Mouse (Mus musculus): ENCODE measurements at regions not wholly inside any gene's neighbourhood (a gene's known extent, or its start where the extent isn't known, plus 50 kb on each side); places are given as distances from the start of the nearest gene placed in this dataset.

DNA sequence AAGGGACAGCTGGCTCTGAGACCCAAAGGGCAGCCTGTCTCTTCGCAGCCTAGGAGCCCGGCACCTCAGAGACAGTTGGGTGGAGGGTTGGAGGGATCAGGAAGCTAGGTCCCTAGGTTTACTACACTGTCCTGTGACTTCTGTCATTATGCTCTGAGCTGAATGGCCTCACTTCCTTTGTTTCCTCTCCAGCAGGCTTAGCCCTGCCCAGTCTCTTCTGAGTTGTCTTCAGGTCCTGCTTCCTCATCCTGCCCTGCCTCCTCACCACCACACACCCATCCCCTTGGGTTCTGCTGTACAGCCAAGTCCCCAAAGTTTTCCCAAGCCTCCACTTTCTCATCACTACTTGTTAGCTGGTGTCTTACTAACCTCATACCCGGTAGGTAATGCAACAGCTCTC, 122.7 kb upstream of the Ccdc122 start:
- Histone ChIP-seq H3K27ac (ENCODE audit: insufficient read depth, low read length) (no peak overlapping the region), H3K9ac (ENCODE audit: low read depth, poor library complexity, severe bottlenecking) (no peak overlapping the region)
- no peak for TF ChIP-seq POLR2A (IDR thresholded peaks at IDR 0.05; ENCODE audit: insufficient read depth, low read length)
- TF ChIP-seq EP300 (IDR thresholded peaks at IDR 0.05; ENCODE audit: insufficient read depth, low read depth, low read length) = no peak
- no peak for TF ChIP-seq CTCF (IDR thresholded peaks at IDR 0.05; ENCODE audit: low read depth, low read length)

DNA sequence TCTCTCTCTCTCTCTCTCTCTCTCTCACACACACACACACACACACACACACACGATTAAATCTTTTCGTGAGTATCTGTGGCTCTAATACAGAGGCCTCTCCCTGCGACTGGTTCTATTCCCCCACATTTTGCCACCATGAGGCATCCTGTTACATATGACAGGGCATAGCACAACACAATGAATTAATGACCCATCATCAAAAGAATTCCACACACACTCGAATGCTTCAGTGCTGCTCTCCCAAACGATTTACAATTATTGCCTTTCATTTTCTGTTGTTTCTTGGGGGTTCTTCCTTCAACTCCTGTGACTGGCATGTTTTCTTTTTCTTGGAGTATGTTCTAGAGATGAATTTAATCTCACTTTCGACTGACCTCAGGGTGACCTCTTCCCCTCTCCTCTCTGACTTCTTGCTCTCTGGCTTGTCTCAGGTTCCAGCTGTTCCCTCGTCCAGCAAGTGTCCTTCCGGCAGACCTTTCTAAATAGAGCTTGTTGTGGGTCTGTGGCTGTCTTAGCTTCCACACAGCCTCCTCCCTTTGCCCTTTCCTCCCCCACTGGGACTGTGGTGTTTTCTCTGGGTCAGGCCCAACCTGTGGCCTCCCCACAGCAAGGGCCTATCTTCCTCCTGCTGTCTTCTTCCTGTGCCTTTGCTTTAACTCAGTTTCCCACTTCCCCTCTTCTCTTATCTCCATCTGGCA, 124.1 kb upstream of the Ccdc122 start:
- no peak overlapping the region for H3K27ac ChIP-seq (ENCODE audit: insufficient read depth, low read length)
- TF ChIP-seq CTCF (IDR thresholded peaks at IDR 0.05; ENCODE audit: low read depth, low read length) (no peak), POLR2A (IDR thresholded peaks at IDR 0.05; ENCODE audit: insufficient read depth, low read length) (no peak), EP300 (IDR thresholded peaks at IDR 0.05; ENCODE audit: insufficient read depth, low read depth, low read length) (no peak)

More for the DNA sequence above, 122.7 kb upstream of the Ccdc122 start:
- H3K9me3 ChIP-seq (replicated peaks; ENCODE audit: control insufficient read depth, insufficient read depth, low read length, poor library complexity, severe bottlenecking) = no peaks in the 10 kb centered on the region
- H3K27me3 ChIP-seq (ENCODE audit: control insufficient read depth, insufficient read depth, low read length, poor library complexity, severe bottlenecking) = no peaks in the 10 kb centered on the region
- no peaks in the 10 kb centered on the region for H3K4me1 ChIP-seq (ENCODE audit: control insufficient read depth, insufficient read depth, low read length)
- no peak overlapping the region for H3K4me3 ChIP-seq (ENCODE audit: low read depth, low read length)
- no peaks in the 10 kb centered on the region for H3K36me3 ChIP-seq (ENCODE audit: control insufficient read depth, insufficient read depth, low read length, poor library complexity, severe bottlenecking)

DNA sequence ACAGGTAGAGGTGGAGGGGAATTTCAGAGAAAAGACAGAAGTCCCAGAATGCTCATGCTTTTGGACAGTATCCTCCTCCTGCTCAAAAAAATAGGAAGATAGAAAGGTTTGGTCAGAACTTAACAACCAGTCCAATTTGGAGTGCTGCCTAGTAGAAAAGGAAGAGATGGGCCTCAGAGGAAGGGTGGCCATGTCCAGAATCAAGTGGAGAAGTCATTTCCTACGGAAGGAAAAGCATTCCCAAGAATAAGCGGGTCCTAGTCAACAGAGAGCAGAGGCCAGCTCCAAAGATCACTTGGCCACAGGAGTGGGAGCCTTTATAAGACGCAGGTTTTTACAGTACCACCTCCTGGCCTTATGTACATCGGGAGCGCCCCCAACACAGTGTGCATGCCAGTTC, 125.3 kb upstream of the Ccdc122 start:
- TF ChIP-seq POLR2A (IDR thresholded peaks at IDR 0.05; ENCODE audit: insufficient read depth, low read length) (no peak), CTCF (IDR thresholded peaks at IDR 0.05; ENCODE audit: low read depth, low read length) (no peak), EP300 (IDR thresholded peaks at IDR 0.05; ENCODE audit: insufficient read depth, low read depth, low read length) (no peak)
- no peaks in the 10 kb centered on the region for H3K27me3 ChIP-seq (ENCODE audit: control insufficient read depth, insufficient read depth, low read length, poor library complexity, severe bottlenecking)
- H3K27ac ChIP-seq (ENCODE audit: insufficient read depth, low read length) = no peak overlapping the region
- H3K9ac ChIP-seq (ENCODE audit: low read depth, poor library complexity, severe bottlenecking) = no peak overlapping the region
- H3K9me3 ChIP-seq (replicated peaks; ENCODE audit: control insufficient read depth, insufficient read depth, low read length, poor library complexity, severe bottlenecking) = no peaks in the 10 kb centered on the region
- H3K4me3 ChIP-seq (ENCODE audit: low read depth, low read length) = no peak overlapping the region
- H3K4me1 ChIP-seq (ENCODE audit: control insufficient read depth, insufficient read depth, low read length) = no peaks in the 10 kb centered on the region
- H3K36me3 ChIP-seq (ENCODE audit: control insufficient read depth, insufficient read depth, low read length, poor library complexity, severe bottlenecking) = no peaks in the 10 kb centered on the region

More for the DNA sequence above, 124.1 kb upstream of the Ccdc122 start:
- Histone ChIP-seq H3K9me3 (replicated peaks; ENCODE audit: control insufficient read depth, insufficient read depth, low read length, poor library complexity, severe bottlenecking) (no peaks in the 10 kb centered on the region), H3K9ac (ENCODE audit: low read depth, poor library complexity, severe bottlenecking) (no peak overlapping the region), H3K36me3 (ENCODE audit: control insufficient read depth, insufficient read depth, low read length, poor library complexity, severe bottlenecking) (no peaks in the 10 kb centered on the region), H3K4me3 (ENCODE audit: low read depth, low read length) (no peak overlapping the region), H3K4me1 (ENCODE audit: control insufficient read depth, insufficient read depth, low read length) (no peaks in the 10 kb centered on the region), H3K27me3 (ENCODE audit: control insufficient read depth, insufficient read depth, low read length, poor library complexity, severe bottlenecking) (no peaks in the 10 kb centered on the region)

DNA sequence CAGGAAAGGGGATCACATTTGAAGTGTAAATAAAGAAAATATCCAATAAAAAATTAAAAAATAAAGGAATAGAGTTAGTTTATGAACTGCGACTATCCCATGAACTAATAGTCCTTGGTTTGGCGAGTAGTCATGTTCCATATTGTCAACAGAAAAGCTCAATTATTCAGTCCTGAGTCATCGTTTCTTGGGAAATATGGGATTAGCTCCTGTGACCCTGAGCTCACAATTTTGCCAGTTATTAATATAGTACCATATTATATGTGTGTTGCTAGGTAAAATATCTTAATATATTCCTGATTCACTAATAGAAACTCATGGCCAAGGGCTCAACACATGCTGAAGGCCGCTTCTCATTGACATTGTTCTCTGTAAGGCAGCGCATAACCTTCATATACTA, 126.4 kb upstream of the Ccdc122 start:
- H3K27me3 ChIP-seq (ENCODE audit: control insufficient read depth, insufficient read depth, low read length, poor library complexity, severe bottlenecking) = no peaks in the 10 kb centered on the region
- TF ChIP-seq POLR2A (IDR thresholded peaks at IDR 0.05; ENCODE audit: insufficient read depth, low read length) (no peak), EP300 (IDR thresholded peaks at IDR 0.05; ENCODE audit: insufficient read depth, low read depth, low read length) (no peak), CTCF (IDR thresholded peaks at IDR 0.05; ENCODE audit: low read depth, low read length) (no peak)
- no peak overlapping the region for H3K9ac ChIP-seq (ENCODE audit: low read depth, poor library complexity, severe bottlenecking)

DNA sequence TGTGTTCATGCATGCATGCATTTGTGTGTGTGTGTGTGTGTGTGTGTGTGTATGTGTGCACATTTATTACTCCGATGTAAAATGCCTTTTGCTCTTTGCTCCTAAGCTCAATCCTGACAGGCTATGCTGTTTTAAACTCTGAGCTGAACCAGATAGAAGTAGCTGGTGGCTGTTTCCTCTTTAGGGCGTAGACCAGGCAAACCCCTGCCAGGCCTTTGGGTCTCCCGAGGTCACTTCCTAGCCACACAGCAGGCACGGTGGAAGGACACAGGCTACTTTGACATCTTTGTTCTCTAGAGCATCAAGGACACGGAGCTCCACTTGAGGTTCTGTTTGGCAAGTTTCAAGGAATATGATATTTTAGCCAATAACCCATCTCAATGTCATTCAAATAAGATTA, 128.6 kb upstream of the Ccdc122 start:
- TF ChIP-seq POLR2A (IDR thresholded peaks at IDR 0.05; ENCODE audit: insufficient read depth, low read length) (no peak), EP300 (IDR thresholded peaks at IDR 0.05; ENCODE audit: insufficient read depth, low read depth, low read length) (no peak), CTCF (IDR thresholded peaks at IDR 0.05; ENCODE audit: low read depth, low read length) (no peak)
- H3K4me3 ChIP-seq (ENCODE audit: low read depth, low read length) = no peak overlapping the region

More for the DNA sequence above, 126.4 kb upstream of the Ccdc122 start:
- H3K36me3 ChIP-seq (ENCODE audit: control insufficient read depth, insufficient read depth, low read length, poor library complexity, severe bottlenecking) = no peaks in the 10 kb centered on the region
- no peaks in the 10 kb centered on the region for H3K9me3 ChIP-seq (replicated peaks; ENCODE audit: control insufficient read depth, insufficient read depth, low read length, poor library complexity, severe bottlenecking)
- no peak overlapping the region for H3K4me3 ChIP-seq (ENCODE audit: low read depth, low read length)
- H3K27ac ChIP-seq (ENCODE audit: insufficient read depth, low read length) = no peak overlapping the region
- no peaks in the 10 kb centered on the region for H3K4me1 ChIP-seq (ENCODE audit: control insufficient read depth, insufficient read depth, low read length)

DNA sequence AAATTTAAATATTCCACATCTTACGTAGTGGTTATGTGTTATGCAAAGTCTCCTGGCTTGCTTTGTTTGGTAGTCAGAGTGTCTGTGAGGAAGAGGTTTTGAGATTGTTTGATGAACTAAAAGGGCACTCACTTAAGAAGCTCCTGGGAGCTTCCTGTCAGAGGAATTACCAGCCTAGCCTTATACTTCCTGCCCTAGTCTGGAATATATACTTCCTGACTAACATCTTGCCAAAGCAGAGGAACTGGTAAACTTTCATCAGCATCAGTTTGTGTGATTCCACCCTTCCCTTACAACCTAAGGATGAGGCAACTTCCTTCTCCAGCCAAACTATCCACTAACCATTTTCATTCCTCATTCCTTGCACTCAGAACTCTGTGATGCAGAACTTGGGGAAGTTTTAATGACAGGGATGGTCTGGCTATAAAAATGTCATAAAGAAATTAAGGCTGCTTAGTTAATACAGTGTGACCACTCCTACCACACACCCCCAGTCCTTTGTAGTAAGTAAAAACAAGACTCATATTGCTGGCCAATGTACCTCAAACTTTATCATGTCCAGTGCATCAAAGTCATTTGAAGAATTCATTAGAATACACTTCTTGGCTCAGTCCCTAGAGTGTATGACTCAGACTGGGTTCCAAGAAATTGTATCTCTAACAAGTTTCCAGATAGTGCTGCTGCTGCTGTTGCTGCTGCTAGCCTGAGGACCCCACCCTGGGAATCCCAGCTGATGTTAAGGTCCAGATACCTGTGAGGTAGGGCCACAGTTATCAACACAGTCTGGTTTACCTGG, 133.4 kb upstream of the Ccdc122 start:
- Histone ChIP-seq H3K27ac (ENCODE audit: insufficient read depth, low read length) (no peak overlapping the region), H3K4me1 (ENCODE audit: control insufficient read depth, insufficient read depth, low read length) (no peaks in the 10 kb centered on the region), H3K9ac (ENCODE audit: low read depth, poor library complexity, severe bottlenecking) (no peak overlapping the region), H3K4me3 (ENCODE audit: low read depth, low read length) (no peak overlapping the region), H3K36me3 (ENCODE audit: control insufficient read depth, insufficient read depth, low read length, poor library complexity, severe bottlenecking) (no peaks in the 10 kb centered on the region), H3K9me3 (replicated peaks; ENCODE audit: control insufficient read depth, insufficient read depth, low read length, poor library complexity, severe bottlenecking) (no peaks in the 10 kb centered on the region), H3K27me3 (ENCODE audit: control insufficient read depth, insufficient read depth, low read length, poor library complexity, severe bottlenecking) (no peaks in the 10 kb centered on the region)
- TF ChIP-seq POLR2A (IDR thresholded peaks at IDR 0.05; ENCODE audit: insufficient read depth, low read length) = no peak
- TF ChIP-seq EP300 (IDR thresholded peaks at IDR 0.05; ENCODE audit: insufficient read depth, low read depth, low read length) = no peak
- no peak for TF ChIP-seq CTCF (IDR thresholded peaks at IDR 0.05; ENCODE audit: low read depth, low read length)

More for the DNA sequence above, 128.6 kb upstream of the Ccdc122 start:
- Histone ChIP-seq H3K27ac (ENCODE audit: insufficient read depth, low read length) (no peak overlapping the region), H3K9me3 (replicated peaks; ENCODE audit: control insufficient read depth, insufficient read depth, low read length, poor library complexity, severe bottlenecking) (no peaks in the 10 kb centered on the region), H3K9ac (ENCODE audit: low read depth, poor library complexity, severe bottlenecking) (no peak overlapping the region), H3K27me3 (ENCODE audit: control insufficient read depth, insufficient read depth, low read length, poor library complexity, severe bottlenecking) (no peaks in the 10 kb centered on the region), H3K36me3 (ENCODE audit: control insufficient read depth, insufficient read depth, low read length, poor library complexity, severe bottlenecking) (no peaks in the 10 kb centered on the region), H3K4me1 (ENCODE audit: control insufficient read depth, insufficient read depth, low read length) (no peaks in the 10 kb centered on the region)

Data from ES-Bruce4 (cell line).